18 mouse cellular contexts compared by ENCODE assay signal in the genomic region with DNA sequence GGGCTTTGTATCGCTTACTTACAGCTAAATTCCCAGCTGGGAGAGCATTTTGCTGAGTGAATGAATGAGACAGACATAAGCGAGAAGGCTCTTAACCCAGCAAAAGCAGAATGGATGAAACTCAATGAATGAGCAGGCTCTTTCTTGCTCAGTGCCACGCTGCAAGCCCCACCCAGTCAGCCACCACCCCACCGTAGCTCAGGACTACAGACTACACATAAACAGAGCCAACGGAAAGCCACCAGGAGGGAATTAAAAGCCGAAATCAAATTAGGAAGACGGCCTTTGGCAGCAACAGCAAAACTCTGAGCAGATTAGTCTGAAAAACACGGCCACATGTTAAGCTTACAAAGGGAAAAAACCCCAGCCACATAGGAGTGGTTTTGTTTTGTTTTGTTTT. TPM values are rescaled to one million over a fixed set of nuclear protein-coding genes. Genes with fewer than 3 reads are reported as not detected.
DNase-seq lines count a peak whose midpoint lies in the region; ATAC-seq and TF ChIP-seq lines count a peak whose summit lies in the region.
"Had no signal": no experiment of that assay in that cellular context is flagged by ENCODE, and none has a peak within 500 bp of the region (broad histone marks: within the 10 kb centered on the region; RNA-seq: fewer than 3 reads in every experiment).

No protein-coding gene starts in this region.

- TF ChIP-seq CTCF in ES-Bruce4 (IDR thresholded peaks at IDR 0.05; ENCODE audit: low read depth, low read length), result no peak

- 20% methylated on average over 8 of the region's 8 CpGs for WGBS in forebrain, embryonic 14.5 days
- 43% methylated on average over 8 of the region's 8 CpGs for WGBS in forebrain, embryonic 12.5 days
- WGBS in embryonic facial prominence, embryonic 13.5 days, result 30% methylated on average over 8 of the region's 8 CpGs

- no peak overlapping the region for H3K4me2 ChIP-seq in forebrain, embryonic 14.5 days (ENCODE audit: low read length)
- no peak overlapping the region for H3K4me2 ChIP-seq in forebrain, embryonic 12.5 days
- peak overlapping the region; percentile 14; the same call in 1 of the 2 replicates for H3K4me2 ChIP-seq in embryonic facial prominence, embryonic 13.5 days
- H3K4me2 ChIP-seq: forebrain, embryonic 15.5 days; heart, embryonic 13.5 days; hindbrain, embryonic 12.5 days had no signal

- H3K36me3 ChIP-seq in forebrain, embryonic 14.5 days (ENCODE audit: control insufficient read depth, insufficient read depth, low read length), result no peaks in the 10 kb centered on the region
- no peaks in the 10 kb centered on the region for H3K36me3 ChIP-seq in forebrain, embryonic 12.5 days (replicated peaks)
- H3K36me3 ChIP-seq in ES-Bruce4 (ENCODE audit: control insufficient read depth, insufficient read depth, low read length, poor library complexity, severe bottlenecking), result no peaks in the 10 kb centered on the region
- no peaks in the 10 kb centered on the region for H3K36me3 ChIP-seq in embryonic facial prominence, embryonic 13.5 days
- H3K36me3 ChIP-seq: forebrain, embryonic 15.5 days; heart, embryonic 13.5 days; hindbrain, embryonic 12.5 days had no signal

- TF ChIP-seq EP300 in ES-Bruce4 (IDR thresholded peaks at IDR 0.05; ENCODE audit: insufficient read depth, low read depth, low read length), result no peak

- TF ChIP-seq POLR2A in ES-Bruce4 (IDR thresholded peaks at IDR 0.05; ENCODE audit: insufficient read depth, low read length), result no peak

- DNase-seq in adrenal gland, adult 2 months, result peak; percentile 16
- DNase-seq in adrenal gland, postnatal 4 days (ENCODE audit: low spot score in 2 of 2), result no peak
- DNase-seq in forebrain, embryonic 14.5 days (ENCODE audit: low spot score), result peak; percentile 36
- no peak for DNase-seq in yolk sac, embryonic 10.5 days (ENCODE audit: low spot score)
- DNase-seq in layer of hippocampus, adult 11-12 months (ENCODE audit: low spot score), result no peak
- DNase-seq: cerebellum, adult 11 months; cerebellum, adult 8-10 months; gastrocnemius, postnatal 36 days; heart, adult 11 months; heart, postnatal 36 days; kidney, adult 9 months had no signal

- no peak overlapping the region for H3K27ac ChIP-seq in forebrain, embryonic 14.5 days (ENCODE audit: low read depth, low read length)
- H3K27ac ChIP-seq in forebrain, embryonic 12.5 days, result no peak overlapping the region
- peak overlapping the region; percentile 18; the same call in 1 of the 2 replicates for H3K27ac ChIP-seq in ES-Bruce4 (ENCODE audit: insufficient read depth, low read length)
- H3K27ac ChIP-seq in embryonic facial prominence, embryonic 13.5 days, result peak overlapping the region; percentile 69
- H3K27ac ChIP-seq: forebrain, embryonic 15.5 days; hindbrain, embryonic 12.5 days had no signal

- H3K27me3 ChIP-seq in forebrain, embryonic 14.5 days (replicated peaks; ENCODE audit: control insufficient read depth, insufficient read depth, low read length), result no peaks in the 10 kb centered on the region
- H3K27me3 ChIP-seq in forebrain, embryonic 12.5 days, result peaks cover 16% of the 10 kb centered on the region
- H3K27me3 ChIP-seq in ES-Bruce4 (ENCODE audit: control insufficient read depth, insufficient read depth, low read length, poor library complexity, severe bottlenecking), result no peaks in the 10 kb centered on the region
- H3K27me3 ChIP-seq in embryonic facial prominence, embryonic 13.5 days, result 0 out of 2 replicates have a peak, but pooled peaks cover 2% of the 10 kb centered on the region
- H3K27me3 ChIP-seq: forebrain, embryonic 15.5 days had no signal

- ATAC-seq in forebrain, embryonic 14.5 days, result no peak
- no peak for ATAC-seq in forebrain, embryonic 12.5 days (ENCODE audit: low FRiP score)
- ATAC-seq in embryonic facial prominence, embryonic 13.5 days (ENCODE audit: insufficient number of reproducible peaks, insufficient read depth, low FRiP score, low TSS enrichment, low read depth), result no peak
- ATAC-seq: forebrain, embryonic 15.5 days; hindbrain, embryonic 16.5 days had no signal

- H3K9me3 ChIP-seq in forebrain, embryonic 14.5 days (replicated peaks; ENCODE audit: control insufficient read depth, low read length), result no peaks in the 10 kb centered on the region
- no peaks in the 10 kb centered on the region for H3K9me3 ChIP-seq in forebrain, embryonic 12.5 days
- no peaks in the 10 kb centered on the region for H3K9me3 ChIP-seq in ES-Bruce4 (replicated peaks; ENCODE audit: control insufficient read depth, insufficient read depth, low read length, poor library complexity, severe bottlenecking)
- H3K9me3 ChIP-seq in embryonic facial prominence, embryonic 13.5 days, result no peaks in the 10 kb centered on the region
- H3K9me3 ChIP-seq: forebrain, embryonic 15.5 days; heart, embryonic 13.5 days; hindbrain, embryonic 12.5 days had no signal

- H3K4me3 ChIP-seq in forebrain, embryonic 14.5 days (ENCODE audit: low read depth, low read length), result no peak overlapping the region
- no peak overlapping the region for H3K4me3 ChIP-seq in forebrain, embryonic 12.5 days (replicated peaks)
- H3K4me3 ChIP-seq in ES-Bruce4 (ENCODE audit: low read depth, low read length), result no peak overlapping the region
- H3K4me3 ChIP-seq in embryonic facial prominence, embryonic 13.5 days, result no peak overlapping the region
- H3K4me3 ChIP-seq: forebrain, embryonic 15.5 days; heart, embryonic 13.5 days; hindbrain, embryonic 12.5 days had no signal

- peaks cover 14% of the 10 kb centered on the region for H3K4me1 ChIP-seq in forebrain, embryonic 14.5 days (ENCODE audit: control insufficient read depth, insufficient read depth, low read length)
- peaks cover 44% of the 10 kb centered on the region for H3K4me1 ChIP-seq in forebrain, embryonic 12.5 days
- no peaks in the 10 kb centered on the region for H3K4me1 ChIP-seq in ES-Bruce4 (ENCODE audit: control insufficient read depth, insufficient read depth, low read length)
- peaks cover 52% of the 10 kb centered on the region for H3K4me1 ChIP-seq in embryonic facial prominence, embryonic 13.5 days

- no peak overlapping the region for H3K9ac ChIP-seq in forebrain, embryonic 14.5 days (ENCODE audit: low read length)
- no peak overlapping the region for H3K9ac ChIP-seq in forebrain, embryonic 12.5 days
- no peak overlapping the region for H3K9ac ChIP-seq in ES-Bruce4 (ENCODE audit: low read depth, poor library complexity, severe bottlenecking)
- 0 out of 2 replicates have a peak overlapping the region, but pooled peaks have one; percentile 32 for H3K9ac ChIP-seq in embryonic facial prominence, embryonic 13.5 days
- H3K9ac ChIP-seq: forebrain, embryonic 15.5 days; hindbrain, embryonic 12.5 days had no signal

RNA-seq across cellular contexts. Expression of a gene that starts 3.4 kb away (rescaled TPM):
- total RNA-seq in adrenal gland, adult 2 months (2021), result 10 to 100 TPM; 36.2 to 55.1 TPM
- 39.0 and 45.9 TPM in 2 replicates for polyA plus RNA-seq in adrenal gland, adult 2 months (2012; rRNA removed)
- total RNA-seq in adrenal gland, postnatal 4 days (2021), result 10 to 100 TPM; 54.8 to 61.1 TPM
- 10.6 and 11.7 TPM in 2 replicates for polyA plus RNA-seq in forebrain, embryonic 14.5 days (2014; fragmentation: Nextera tagmentation; extraction: Ambion mirVana)
- polyA plus RNA-seq in forebrain, embryonic 12.5 days (2016; fragmentation: Nextera tagmentation; extraction: Ambion mirVana), result 12.0 and 15.0 TPM in 2 replicates
- 31.9 and 32.9 TPM in 2 replicates for polyA plus RNA-seq in ES-Bruce4 (2011; ENCODE audit: insufficient read depth, insufficient read length, low read depth, missing spikeins)
- polyA plus RNA-seq in embryonic facial prominence, embryonic 13.5 days (2015; fragmentation: Nextera tagmentation; extraction: Ambion mirVana), result 31.5 and 36.3 TPM in 2 replicates

RNA-seq across cellular contexts. Expression of a gene that starts 32.9 kb away (rescaled TPM):
- 100 to 1,000 TPM; 111 to 154 TPM for total RNA-seq in adrenal gland, adult 2 months (2021)
- 42.0 and 51.8 TPM in 2 replicates for polyA plus RNA-seq in adrenal gland, adult 2 months (2012; rRNA removed)
- 100 to 1,000 TPM; 144 to 163 TPM for total RNA-seq in adrenal gland, postnatal 4 days (2021)
- 89.2 and 93.6 TPM in 2 replicates for polyA plus RNA-seq in forebrain, embryonic 14.5 days (2014; fragmentation: Nextera tagmentation; extraction: Ambion mirVana)
- 162 and 173 TPM in 2 replicates for polyA plus RNA-seq in forebrain, embryonic 12.5 days (2016; fragmentation: Nextera tagmentation; extraction: Ambion mirVana)
- polyA plus RNA-seq in ES-Bruce4 (2011; ENCODE audit: insufficient read depth, insufficient read length, low read depth, missing spikeins), result 204 and 208 TPM in 2 replicates
- polyA plus RNA-seq in embryonic facial prominence, embryonic 13.5 days (2015; fragmentation: Nextera tagmentation; extraction: Ambion mirVana), result 180 and 194 TPM in 2 replicates

Comparison
In these comparisons a context has a peak if more than half of its experiments do, and no peak if none do; other contexts are left out.
1. DNase-seq: peak in adrenal gland, adult 2 months (single experiment) and forebrain, embryonic 14.5 days (single experiment); none in adrenal gland, postnatal 4 days (0 of 2), yolk sac, embryonic 10.5 days (single experiment) and layer of hippocampus, adult 11-12 months (single experiment).
2. H3K27ac ChIP-seq: peak in ES-Bruce4 (single experiment) and embryonic facial prominence, embryonic 13.5 days (single experiment); none in forebrain, embryonic 14.5 days (single experiment) and forebrain, embryonic 12.5 days (single experiment).